Mouse (Mus musculus): ENCODE results near the gene Tmem178b. TPM values are rescaled to one million over a fixed set of nuclear protein-coding genes. Genes with fewer than 3 reads are reported as not detected.

The Tmem178b gene
- polyA plus RNA-seq, 1 experiment from 2014 or later: 0.63 TPM

DNA sequence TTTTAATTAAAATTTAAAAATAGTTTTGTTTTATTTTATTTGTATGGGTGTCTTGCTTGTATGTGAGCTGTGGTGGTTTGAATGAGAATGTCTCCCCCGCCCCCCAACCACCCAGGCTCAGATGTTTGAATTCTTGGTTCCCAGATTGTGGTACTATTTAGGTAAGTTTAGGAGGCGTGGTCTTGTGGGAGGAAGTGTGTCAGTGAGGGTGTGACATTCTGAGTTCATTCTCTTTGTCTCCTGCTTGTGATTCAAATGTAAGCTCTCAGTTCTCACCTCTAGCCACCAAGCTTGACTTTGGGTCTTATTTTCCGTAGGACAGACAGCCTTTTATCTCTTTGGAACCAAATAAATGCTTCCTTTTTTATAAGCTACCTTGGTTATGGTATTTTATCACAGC is 17.7 kb downstream of the Tmem178b start:
- Histone ChIP-seq H3K27ac (no peak overlapping the region), H3K4me3 (no peak overlapping the region), H3K4me2 (no peak overlapping the region), H3K9me3 (no peaks in the 10 kb centered on the region), H3K9ac (no peak overlapping the region), H3K4me1 (no peaks in the 10 kb centered on the region), H3K27me3 (no peaks in the 10 kb centered on the region), H3K36me3 (no peaks in the 10 kb centered on the region)
- ATAC-seq (ENCODE audit: insufficient number of reproducible peaks, low FRiP score, low TSS enrichment, low read depth): no peak
- WGBS: 60% methylated on average over 3 of the region's 3 CpGs

DNA sequence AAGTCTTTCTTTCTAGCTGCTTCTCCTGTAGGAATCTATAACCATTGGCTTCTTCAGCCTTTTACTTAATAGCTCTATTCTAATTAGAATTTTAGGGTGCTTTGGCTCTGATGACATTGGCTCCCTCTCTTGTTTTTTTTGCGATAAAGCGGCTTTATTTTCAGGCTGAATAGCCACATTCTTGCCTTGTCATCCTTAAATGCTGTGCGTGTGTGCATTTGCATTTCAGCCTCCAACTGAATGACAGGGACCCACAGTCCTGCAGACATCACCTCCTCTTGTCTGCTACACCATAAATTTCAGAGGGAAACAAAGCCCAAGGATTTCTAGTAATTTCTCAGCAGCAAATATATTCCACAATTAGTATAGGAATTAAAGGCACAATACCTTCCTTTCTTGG is 23.4 kb downstream of the Tmem178b start:
- H3K4me2 ChIP-seq: no peak overlapping the region
- 88% methylated on average over 3 of the region's 3 CpGs for WGBS

DNA sequence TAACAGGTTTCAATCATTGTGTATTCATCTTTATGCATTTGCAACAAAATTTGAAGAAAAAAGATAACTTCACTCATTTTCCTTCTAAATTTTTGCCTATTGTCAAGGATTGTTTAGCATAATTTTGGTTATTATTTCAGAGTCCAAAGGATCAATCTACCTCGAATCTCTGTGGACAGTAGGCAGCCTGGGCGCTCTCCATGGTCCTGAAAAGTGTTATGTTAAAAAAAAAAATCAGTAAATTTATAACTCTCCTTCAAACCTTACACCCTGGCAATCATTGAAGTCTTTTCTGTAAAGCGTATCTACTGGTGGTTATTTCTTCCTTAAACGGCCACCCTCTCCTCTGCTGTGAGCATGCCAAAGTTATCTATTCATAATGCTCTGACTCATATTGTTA is 26.2 kb downstream of the Tmem178b start:
- Histone ChIP-seq H3K4me2 (no peak overlapping the region), H3K27ac (no peak overlapping the region), H3K4me3 (no peak overlapping the region), H3K27me3 (no peaks in the 10 kb centered on the region), H3K9me3 (no peaks in the 10 kb centered on the region), H3K36me3 (no peaks in the 10 kb centered on the region), H3K9ac (no peak overlapping the region), H3K4me1 (no peaks in the 10 kb centered on the region)
- WGBS: 44% methylated on average over 4 of the region's 4 CpGs
- no peak for ATAC-seq (ENCODE audit: insufficient number of reproducible peaks, low FRiP score, low TSS enrichment, low read depth)

More for the DNA sequence above, 23.4 kb downstream of the Tmem178b start:
- H3K9ac ChIP-seq: no peak overlapping the region
- no peaks in the 10 kb centered on the region for H3K4me1 ChIP-seq
- no peak overlapping the region for H3K27ac ChIP-seq
- no peak for ATAC-seq (ENCODE audit: insufficient number of reproducible peaks, low FRiP score, low TSS enrichment, low read depth)
- no peaks in the 10 kb centered on the region for H3K27me3 ChIP-seq
- no peaks in the 10 kb centered on the region for H3K36me3 ChIP-seq
- H3K9me3 ChIP-seq: no peaks in the 10 kb centered on the region
- H3K4me3 ChIP-seq: no peak overlapping the region

DNA sequence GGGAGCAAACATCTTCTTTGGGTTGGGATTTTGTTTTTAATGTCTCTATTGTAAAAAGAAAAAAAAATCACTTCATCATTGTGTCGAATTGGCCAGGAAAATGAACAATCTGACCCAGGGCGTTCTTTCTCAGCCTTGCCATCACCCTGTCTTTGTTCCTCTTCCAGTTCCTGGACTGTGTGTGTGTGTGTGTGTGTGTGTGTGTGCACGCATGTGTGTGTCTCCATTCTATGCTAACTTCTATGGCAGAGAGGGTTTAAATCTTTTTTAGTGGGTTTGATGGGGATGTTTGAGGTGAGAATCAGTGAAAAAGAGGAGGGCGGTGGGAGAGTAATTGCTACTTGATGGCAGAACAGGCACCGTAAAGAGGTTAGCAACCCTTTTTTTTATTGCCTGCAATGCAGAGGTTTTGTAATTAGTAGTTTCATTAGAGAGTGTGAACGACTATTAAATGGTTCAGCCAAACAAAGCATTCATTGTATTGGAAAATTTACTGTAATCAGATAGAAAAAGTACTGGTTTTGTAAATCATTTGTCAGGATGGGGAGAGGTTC is 30.2 kb downstream of the Tmem178b start:
- H3K9me3 ChIP-seq: no peaks in the 10 kb centered on the region
- ATAC-seq (ENCODE audit: insufficient number of reproducible peaks, low FRiP score, low TSS enrichment, low read depth): no peak
- no peak overlapping the region for H3K27ac ChIP-seq
- H3K4me1 ChIP-seq: no peaks in the 10 kb centered on the region
- no peak overlapping the region for H3K4me2 ChIP-seq
- H3K4me3 ChIP-seq: no peak overlapping the region
- H3K9ac ChIP-seq: no peak overlapping the region
- no peaks in the 10 kb centered on the region for H3K36me3 ChIP-seq
- no peaks in the 10 kb centered on the region for H3K27me3 ChIP-seq
- WGBS: 44% methylated on average over 6 of the region's 6 CpGs

DNA sequence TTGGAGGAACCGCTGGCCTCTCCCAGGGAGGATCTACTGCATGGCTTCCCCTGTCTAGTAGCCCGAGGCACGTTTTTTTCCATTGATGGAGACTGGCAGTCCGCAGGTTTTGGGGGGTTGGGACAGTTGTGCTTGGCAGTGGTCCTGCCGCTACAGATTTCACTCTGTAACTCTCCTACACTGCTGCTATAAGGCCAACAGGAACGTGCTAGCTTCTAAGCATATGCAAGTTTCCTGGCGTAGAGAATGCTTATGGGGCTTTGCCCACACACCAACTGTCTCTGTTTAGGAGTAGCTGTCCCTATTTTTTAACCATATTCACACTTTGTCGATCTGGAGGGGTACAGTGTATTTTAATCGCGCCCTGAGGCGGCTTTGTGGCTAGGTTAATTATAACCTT is 30.8 kb downstream of the Tmem178b start:
- Histone ChIP-seq H3K27ac (no peak overlapping the region), H3K9ac (no peak overlapping the region), H3K4me1 (no peaks in the 10 kb centered on the region), H3K27me3 (no peaks in the 10 kb centered on the region), H3K9me3 (no peaks in the 10 kb centered on the region), H3K4me3 (no peak overlapping the region), H3K36me3 (no peaks in the 10 kb centered on the region), H3K4me2 (no peak overlapping the region)
- ATAC-seq (ENCODE audit: insufficient number of reproducible peaks, low FRiP score, low TSS enrichment, low read depth): no peak
- WGBS: 40% methylated on average over 11 of the region's 11 CpGs

DNA sequence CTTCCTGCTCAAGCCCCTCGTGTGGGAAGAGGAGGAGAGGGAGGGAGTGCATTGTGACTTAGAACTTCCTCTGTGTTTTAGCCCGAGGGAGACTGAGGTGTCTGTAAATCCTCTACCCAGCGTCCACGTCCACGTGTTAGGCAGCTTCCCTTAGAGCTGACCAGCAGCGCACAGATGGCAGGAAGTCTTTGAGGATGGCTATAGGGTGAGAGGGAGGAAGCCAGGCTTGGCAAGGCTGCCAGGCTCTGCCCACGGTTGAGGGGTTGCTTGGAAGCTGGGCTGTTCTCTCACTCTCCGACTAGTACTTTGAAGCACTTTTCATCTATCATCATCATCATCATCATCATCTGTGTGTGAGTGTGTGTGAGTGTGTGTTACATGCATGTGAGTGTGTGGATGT is 41.9 kb downstream of the Tmem178b start:
- H3K4me1 ChIP-seq: 0 out of 2 replicates have a peak, but pooled peaks cover 4% of the 10 kb centered on the region
- no peak overlapping the region for H3K4me2 ChIP-seq
- no peaks in the 10 kb centered on the region for H3K9me3 ChIP-seq
- no peaks in the 10 kb centered on the region for H3K27me3 ChIP-seq
- no peaks in the 10 kb centered on the region for H3K36me3 ChIP-seq
- H3K27ac ChIP-seq: no peak overlapping the region
- WGBS: 30% methylated on average over 8 of the region's 8 CpGs
- no peak overlapping the region for H3K9ac ChIP-seq
- ATAC-seq (ENCODE audit: insufficient number of reproducible peaks, low FRiP score, low TSS enrichment, low read depth): no peak
- H3K4me3 ChIP-seq: no peak overlapping the region

DNA sequence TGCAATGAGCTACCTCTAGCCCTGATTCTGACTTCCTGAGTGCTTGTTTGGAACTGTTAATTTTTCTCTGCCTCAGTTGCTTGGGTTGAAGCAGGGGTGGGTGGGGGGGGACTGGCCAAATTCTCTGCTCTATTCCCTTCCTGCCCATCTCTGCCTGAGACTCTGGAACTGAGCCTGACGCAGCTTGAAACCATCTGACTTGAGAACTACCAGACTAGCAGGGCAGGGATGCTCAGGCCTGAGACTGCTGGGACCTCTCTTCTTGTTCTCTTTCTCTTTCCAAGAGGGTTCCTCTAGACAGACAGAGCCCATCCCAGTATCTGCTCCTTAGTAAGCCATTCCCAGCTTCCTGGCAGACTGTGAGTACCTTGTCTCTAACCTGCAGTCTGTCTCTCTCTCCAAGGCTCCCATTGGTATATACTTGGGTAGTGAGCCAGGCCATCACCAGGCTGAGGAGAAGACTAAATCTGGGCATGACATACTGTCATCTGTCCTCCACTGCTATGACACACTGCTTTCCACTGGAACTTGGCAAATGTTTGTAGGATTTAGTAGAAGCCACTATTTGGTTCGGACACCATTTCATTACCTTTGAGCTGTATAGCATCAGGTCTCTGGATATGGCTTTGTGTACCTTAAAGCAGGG is 42.7 kb downstream of the Tmem178b start:
- no peak for ATAC-seq (ENCODE audit: insufficient number of reproducible peaks, low FRiP score, low TSS enrichment, low read depth)
- H3K27me3 ChIP-seq: no peaks in the 10 kb centered on the region
- H3K27ac ChIP-seq: no peak overlapping the region
- H3K36me3 ChIP-seq: no peaks in the 10 kb centered on the region
- H3K4me2 ChIP-seq: no peak overlapping the region
- H3K9ac ChIP-seq: no peak overlapping the region
- H3K9me3 ChIP-seq: no peaks in the 10 kb centered on the region
- H3K4me3 ChIP-seq: no peak overlapping the region
- WGBS: 88% methylated on average over 2 of the region's 2 CpGs
- 0 out of 2 replicates have a peak, but pooled peaks cover 4% of the 10 kb centered on the region for H3K4me1 ChIP-seq

DNA sequence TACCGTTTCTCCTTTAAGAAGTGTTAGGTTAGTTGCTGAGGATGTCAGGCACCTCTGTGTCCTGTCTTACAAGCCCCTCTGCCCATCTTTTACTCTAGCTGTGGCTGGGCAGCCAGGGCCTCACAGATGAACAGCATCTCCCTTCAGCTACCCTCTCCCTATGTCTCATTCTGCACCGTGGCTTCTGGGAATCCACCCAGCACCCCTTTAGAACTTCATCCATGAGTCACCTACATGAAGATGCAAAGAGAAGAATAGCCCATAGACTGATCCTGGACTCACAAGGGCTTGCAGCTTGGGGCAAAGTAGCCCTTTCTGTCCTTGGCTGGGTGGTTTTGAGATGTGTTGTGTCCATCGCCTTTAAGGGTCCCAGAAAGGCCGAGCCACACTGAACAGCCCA is 43.4 kb downstream of the Tmem178b start:
- no peak for ATAC-seq (ENCODE audit: insufficient number of reproducible peaks, low FRiP score, low TSS enrichment, low read depth)
- Histone ChIP-seq H3K27ac (no peak overlapping the region), H3K4me1 (0 out of 2 replicates have a peak, but pooled peaks cover 4% of the 10 kb centered on the region), H3K9me3 (no peaks in the 10 kb centered on the region), H3K4me2 (no peak overlapping the region), H3K27me3 (no peaks in the 10 kb centered on the region), H3K9ac (no peak overlapping the region), H3K4me3 (no peak overlapping the region), H3K36me3 (no peaks in the 10 kb centered on the region)
- 97% methylated on average over 4 of the region's 4 CpGs for WGBS

DNA sequence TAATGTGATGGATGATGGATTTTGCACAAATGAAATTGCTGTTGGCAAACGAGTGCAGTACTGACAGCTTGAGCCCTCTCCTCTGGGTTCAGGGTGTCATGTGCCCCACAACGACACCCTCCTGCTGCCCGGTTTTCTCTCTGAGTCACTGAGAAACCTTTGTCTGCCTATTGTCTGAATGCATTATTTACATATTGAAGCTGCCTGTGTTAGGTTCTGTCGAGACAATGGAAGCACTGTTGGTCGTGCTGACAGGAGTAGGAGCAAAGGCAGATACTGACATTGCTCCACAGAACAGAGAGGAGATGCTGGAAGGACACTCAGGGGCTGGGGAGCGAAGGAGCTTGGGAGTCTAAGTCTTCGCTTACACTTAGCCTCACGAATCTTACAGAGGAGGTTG is 44.2 kb downstream of the Tmem178b start:
- Histone ChIP-seq H3K9ac (no peak overlapping the region), H3K27ac (no peak overlapping the region), H3K4me1 (0 out of 2 replicates have a peak, but pooled peaks cover 4% of the 10 kb centered on the region), H3K4me2 (no peak overlapping the region), H3K4me3 (no peak overlapping the region), H3K36me3 (no peaks in the 10 kb centered on the region), H3K9me3 (no peaks in the 10 kb centered on the region), H3K27me3 (no peaks in the 10 kb centered on the region)
- WGBS: 64% methylated on average over 8 of the region's 8 CpGs
- ATAC-seq (ENCODE audit: insufficient number of reproducible peaks, low FRiP score, low TSS enrichment, low read depth): no peak

DNA sequence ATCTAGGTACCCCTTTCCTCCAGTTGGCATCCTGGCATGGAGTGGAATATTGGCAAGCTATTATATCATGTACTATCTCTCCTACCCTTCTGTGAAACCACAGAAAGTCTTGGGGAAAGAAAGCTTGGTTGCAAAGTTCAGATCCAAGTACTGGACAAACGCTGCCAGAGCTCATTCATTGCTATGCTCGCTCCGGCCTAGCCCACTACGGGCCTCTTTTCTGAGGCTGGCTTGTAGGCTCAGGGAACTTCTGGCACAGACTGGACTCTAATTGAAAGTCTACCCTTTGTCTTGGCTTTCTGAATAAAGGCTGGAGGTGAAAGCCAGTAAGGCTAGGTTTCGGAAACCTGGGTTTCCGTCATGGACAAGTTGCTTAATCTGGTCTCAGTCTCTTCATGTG is 44.7 kb downstream of the Tmem178b start:
- Histone ChIP-seq H3K36me3 (no peaks in the 10 kb centered on the region), H3K4me3 (no peak overlapping the region), H3K9me3 (no peaks in the 10 kb centered on the region), H3K27ac (no peak overlapping the region), H3K4me1 (0 out of 2 replicates have a peak, but pooled peaks cover 4% of the 10 kb centered on the region), H3K27me3 (no peaks in the 10 kb centered on the region), H3K9ac (no peak overlapping the region), H3K4me2 (no peak overlapping the region)
- no peak for ATAC-seq (ENCODE audit: insufficient number of reproducible peaks, low FRiP score, low TSS enrichment, low read depth)
- WGBS: 91% methylated on average over 6 of the region's 6 CpGs

DNA sequence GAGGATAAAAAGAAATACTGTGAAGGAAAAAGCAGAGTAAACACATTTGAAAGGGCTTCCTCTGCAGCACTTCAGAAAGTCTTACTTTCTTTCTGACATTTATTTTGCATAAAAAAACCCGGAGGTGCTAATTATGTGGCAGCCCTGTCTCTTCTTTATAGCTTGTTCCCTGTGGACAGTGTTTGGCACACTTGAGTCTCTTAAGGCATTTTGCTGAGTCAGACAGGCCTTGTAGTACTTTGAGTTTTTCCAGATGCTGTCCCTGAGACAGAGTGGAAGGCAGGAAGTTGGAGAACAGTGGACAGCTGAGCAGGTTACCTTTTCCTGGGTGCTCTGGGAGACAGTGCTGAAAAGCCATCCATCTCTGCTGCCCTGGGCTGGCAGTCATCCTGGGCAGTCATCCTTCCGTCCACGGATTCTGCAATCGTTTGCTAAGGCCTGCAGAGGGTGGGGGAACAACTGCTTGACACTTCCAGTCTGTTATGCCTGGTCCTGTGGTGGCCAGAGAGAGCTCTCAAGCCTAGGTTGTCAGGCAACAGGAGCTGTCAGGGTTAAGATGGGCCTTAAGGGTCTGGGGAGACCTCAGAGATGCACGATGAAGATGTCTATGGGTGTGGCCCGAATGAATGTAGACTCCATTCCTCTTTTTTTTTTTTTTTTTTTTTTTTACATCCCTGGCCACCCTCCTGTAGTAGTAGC is 46.1 kb downstream of the Tmem178b start:
- Histone ChIP-seq H3K9ac (no peak overlapping the region), H3K27me3 (no peaks in the 10 kb centered on the region), H3K9me3 (no peaks in the 10 kb centered on the region), H3K4me2 (no peak overlapping the region), H3K4me1 (0 out of 2 replicates have a peak, but pooled peaks cover 4% of the 10 kb centered on the region), H3K27ac (no peak overlapping the region), H3K4me3 (no peak overlapping the region), H3K36me3 (no peaks in the 10 kb centered on the region)
- WGBS: 74% methylated on average over 6 of the region's 6 CpGs
- no peak for ATAC-seq (ENCODE audit: insufficient number of reproducible peaks, low FRiP score, low TSS enrichment, low read depth)

DNA sequence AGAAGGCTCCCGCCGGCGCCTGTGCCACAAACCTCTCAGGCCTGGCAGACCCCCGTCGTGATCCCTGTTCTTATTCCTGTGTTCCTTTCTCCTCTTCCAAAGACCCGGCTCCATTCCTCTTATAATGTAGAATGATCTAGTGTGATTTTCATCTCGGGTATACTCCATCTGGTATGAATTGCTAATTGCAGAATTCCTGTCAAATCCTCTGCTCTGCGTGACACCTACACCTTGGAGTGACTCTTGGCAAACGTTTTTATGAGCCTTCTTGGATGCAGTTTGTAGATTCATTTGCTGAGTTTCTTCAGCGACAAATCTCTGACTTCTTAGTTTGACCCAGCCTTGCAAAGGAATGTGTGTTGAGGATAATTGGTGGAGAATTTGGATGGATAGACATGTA is 53.4 kb downstream of the Tmem178b start:
- no peaks in the 10 kb centered on the region for H3K36me3 ChIP-seq
- no peaks in the 10 kb centered on the region for H3K9me3 ChIP-seq
- H3K4me1 ChIP-seq: no peaks in the 10 kb centered on the region
- H3K27me3 ChIP-seq: no peaks in the 10 kb centered on the region
- no peak overlapping the region for H3K9ac ChIP-seq
- H3K27ac ChIP-seq: no peak overlapping the region
- no peak for ATAC-seq (ENCODE audit: insufficient number of reproducible peaks, low FRiP score, low TSS enrichment, low read depth)
- H3K4me3 ChIP-seq: no peak overlapping the region
- no peak overlapping the region for H3K4me2 ChIP-seq
- 78% methylated on average over 10 of the region's 10 CpGs for WGBS
